Mouse (Mus musculus) olfactory bulb, adult 2 months (tissue): ENCODE data around the gene Utrn.

ENCODE experiments used
- CTCF ChIP-seq: fragments of 200-500 bp; IDR thresholded peaks from 2 replicates; pipeline ENCODE4 v1.5.1; 2012; ENCODE audit warnings: low read depth, mild to moderate bottlenecking, low read length, moderate library complexity; ENCODE audit not compliant: insufficient read depth
- POLR2A ChIP-seq: fragments of 200-500 bp; IDR thresholded peaks from 2 replicates; pipeline ENCODE4 v1.6.1; 2012; ENCODE audit warnings: mild to moderate bottlenecking, low read depth, low read length, moderate library complexity; ENCODE audit not compliant: insufficient read depth

DNA sequence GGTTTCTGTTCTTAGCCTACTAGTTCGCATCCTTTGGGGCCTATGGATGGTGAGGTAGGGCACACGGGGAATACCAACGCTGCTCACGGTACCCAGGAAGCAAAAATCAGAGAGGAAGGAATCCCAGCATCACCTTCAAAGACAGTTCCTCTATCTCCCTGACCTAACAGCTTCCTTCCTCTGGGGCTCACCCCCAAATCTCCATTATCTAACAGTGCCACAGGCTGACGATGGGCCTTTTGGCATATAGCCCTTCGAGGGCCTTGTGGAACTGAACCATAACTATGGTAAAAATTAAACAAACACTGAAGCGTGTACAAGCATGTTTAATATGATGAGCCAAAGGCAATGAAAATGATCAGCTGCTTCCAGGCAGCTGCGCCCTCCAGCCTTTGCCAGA lies 37.0 kb downstream of the Utrn start:
- TF ChIP-seq POLR2A: no peak
- TF ChIP-seq CTCF: no peak
